Mouse (Mus musculus): ENCODE results near the gene Olfr92. TPM values are rescaled to one million over a fixed set of nuclear protein-coding genes. Genes with fewer than 3 reads are reported as not detected.
A peak's percentile ranks its signal among the peaks of the same experiment; 100 is the strongest.

Gene Olfr92
- total and polyA plus RNA-seq, 2 experiments from 2014 or later = not detected

- Histone ChIP-seq H3K36me3 (ENCODE audit: insufficient read depth, low read length) (no peaks in the 10 kb centered on the region), H3K27me3 (ENCODE audit: insufficient read depth, low read length) (no peaks in the 10 kb centered on the region), H3K4me3 (ENCODE audit: low read depth, low read length) (no peak within 1 kb of the TSS), H3K27ac (ENCODE audit: low read depth, low read length) (no peak within 1 kb of the TSS), H3K4me1 (ENCODE audit: insufficient read depth, low read length) (no peaks in the 10 kb centered on the region), H3K4me2 (ENCODE audit: low read depth, low read length, poor library complexity, severe bottlenecking) (no peak within 1 kb of the TSS), H3K9me3 (ENCODE audit: low read length) (no peaks in the 10 kb centered on the region), H3K9ac (replicated peaks; ENCODE audit: low read length, poor library complexity, severe bottlenecking) (no peak within 1 kb of the TSS)
- no peak for TF ChIP-seq CTCF (IDR thresholded peaks at IDR 0.05)
- DNase-seq (ENCODE audit: low spot score) (no peak), ATAC-seq (ENCODE audit: low FRiP score) (no peak)
Observed at GRCm38 (mm10) chr17:37088399-37088798, 31.5 kb downstream of the Olfr92 start, which contains the start of gene Olfr90. Olfr90 (minus strand) TSS chr17:37088499.

DNA sequence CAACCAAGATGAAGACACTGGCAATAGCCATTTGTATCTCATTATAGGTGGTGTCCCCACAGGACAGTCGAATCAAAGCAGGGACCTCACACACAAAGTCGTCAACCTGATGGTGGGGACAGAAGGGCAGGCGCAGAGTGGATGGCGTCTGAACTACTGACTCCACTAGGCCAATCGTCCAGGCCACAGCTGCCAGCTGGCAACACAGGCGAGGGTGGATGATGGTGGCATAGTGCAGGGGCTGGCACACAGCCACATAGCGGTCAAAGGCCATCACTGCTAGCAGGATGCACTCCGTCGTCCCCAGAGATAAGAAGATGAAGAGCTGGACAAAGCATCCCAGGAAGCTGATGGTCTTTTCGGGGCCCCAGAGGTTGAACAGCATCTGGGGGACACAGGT, 34.3 kb downstream of the Olfr92 start:
- DNase-seq (ENCODE audit: low spot score) (no peak), ATAC-seq (ENCODE audit: low FRiP score) (no peak)
- Histone ChIP-seq H3K9ac (replicated peaks; ENCODE audit: low read length, poor library complexity, severe bottlenecking) (no peak overlapping the region), H3K4me3 (ENCODE audit: low read depth, low read length) (no peak overlapping the region), H3K9me3 (ENCODE audit: low read length) (no peaks in the 10 kb centered on the region), H3K4me1 (ENCODE audit: insufficient read depth, low read length) (no peaks in the 10 kb centered on the region), H3K4me2 (ENCODE audit: low read depth, low read length, poor library complexity, severe bottlenecking) (no peak overlapping the region), H3K36me3 (ENCODE audit: insufficient read depth, low read length) (no peaks in the 10 kb centered on the region), H3K27me3 (ENCODE audit: insufficient read depth, low read length) (no peaks in the 10 kb centered on the region), H3K27ac (ENCODE audit: low read depth, low read length) (no peak overlapping the region)
- WGBS = 84% methylated on average over 10 of the region's 10 CpGs
- TF ChIP-seq CTCF (IDR thresholded peaks at IDR 0.05) = no peak

GRCm38 (mm10) chr17:37084632-37085031, 35.3 kb downstream of the Olfr92 start:
- H3K27ac ChIP-seq (ENCODE audit: low read depth, low read length) = no peak overlapping the region
- 67% methylated on average over 5 of the region's 5 CpGs for WGBS
- no peak overlapping the region for H3K4me2 ChIP-seq (ENCODE audit: low read depth, low read length, poor library complexity, severe bottlenecking)

DNA sequence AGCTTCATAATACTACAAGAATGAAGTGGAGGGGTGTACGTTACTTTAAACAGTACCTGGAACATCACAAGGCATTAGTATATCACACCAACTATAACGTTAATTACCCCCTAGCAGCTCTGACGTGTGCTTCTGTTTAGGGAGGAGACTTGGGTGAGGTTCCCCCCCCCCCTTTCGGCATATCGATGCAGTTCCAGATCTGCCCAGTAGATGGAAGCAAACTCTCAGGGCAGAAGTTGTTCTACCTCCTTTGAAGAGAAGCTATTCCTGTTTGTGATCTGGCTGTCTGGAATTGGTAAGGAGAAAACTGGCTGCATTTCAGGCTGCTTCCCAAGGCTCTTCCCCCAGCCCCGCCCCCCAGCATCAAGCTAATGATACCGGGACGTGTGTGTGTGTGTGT, 36.6 kb downstream of the Olfr92 start:
- H3K27me3 ChIP-seq (ENCODE audit: insufficient read depth, low read length) = no peaks in the 10 kb centered on the region
- H3K4me2 ChIP-seq (ENCODE audit: low read depth, low read length, poor library complexity, severe bottlenecking) = no peak overlapping the region
- peak; percentile 89 for DNase-seq (ENCODE audit: low spot score)
- peaks cover 5% of the 10 kb centered on the region; the same call in 1 of the 2 replicates for H3K4me1 ChIP-seq (ENCODE audit: insufficient read depth, low read length)
- H3K36me3 ChIP-seq (ENCODE audit: insufficient read depth, low read length) = no peaks in the 10 kb centered on the region
- no peak overlapping the region for H3K27ac ChIP-seq (ENCODE audit: low read depth, low read length)
- TF ChIP-seq CTCF (IDR thresholded peaks at IDR 0.05) = peak; percentile 92
- ATAC-seq (ENCODE audit: low FRiP score) = peak; percentile 50
- no peak overlapping the region for H3K4me3 ChIP-seq (ENCODE audit: low read depth, low read length)
- H3K9ac ChIP-seq (replicated peaks; ENCODE audit: low read length, poor library complexity, severe bottlenecking) = no peak overlapping the region
- 3% methylated on average over 8 of the region's 8 CpGs for WGBS
- H3K9me3 ChIP-seq (ENCODE audit: low read length) = no peaks in the 10 kb centered on the region

More at GRCm38 (mm10) chr17:37084632-37085031, 35.3 kb downstream of the Olfr92 start:
- Histone ChIP-seq H3K9me3 (ENCODE audit: low read length) (no peaks in the 10 kb centered on the region), H3K36me3 (ENCODE audit: insufficient read depth, low read length) (no peaks in the 10 kb centered on the region), H3K9ac (replicated peaks; ENCODE audit: low read length, poor library complexity, severe bottlenecking) (no peak overlapping the region), H3K4me1 (ENCODE audit: insufficient read depth, low read length) (no peaks in the 10 kb centered on the region), H3K27me3 (ENCODE audit: insufficient read depth, low read length) (no peaks in the 10 kb centered on the region), H3K4me3 (ENCODE audit: low read depth, low read length) (no peak overlapping the region)
- DNase-seq (ENCODE audit: low spot score) (no peak), ATAC-seq (ENCODE audit: low FRiP score) (no peak)
- peak; percentile 65 for TF ChIP-seq CTCF (IDR thresholded peaks at IDR 0.05)

- Histone ChIP-seq H3K4me1 (ENCODE audit: insufficient read depth, low read length) (peaks cover 5% of the 10 kb centered on the region; the same call in 1 of the 2 replicates), H3K4me2 (ENCODE audit: low read depth, low read length, poor library complexity, severe bottlenecking) (no peak overlapping the region), H3K27me3 (ENCODE audit: insufficient read depth, low read length) (no peaks in the 10 kb centered on the region), H3K36me3 (ENCODE audit: insufficient read depth, low read length) (no peaks in the 10 kb centered on the region; the same call in 1 of the 2 replicates), H3K9me3 (ENCODE audit: low read length) (no peaks in the 10 kb centered on the region), H3K9ac (replicated peaks; ENCODE audit: low read length, poor library complexity, severe bottlenecking) (no peak overlapping the region), H3K27ac (ENCODE audit: low read depth, low read length) (no peak overlapping the region), H3K4me3 (ENCODE audit: low read depth, low read length) (no peak overlapping the region)
- DNase-seq (ENCODE audit: low spot score) (no peak), ATAC-seq (ENCODE audit: low FRiP score) (no peak)
- 91% methylated on average over 4 of the region's 4 CpGs for WGBS
- TF ChIP-seq CTCF (IDR thresholded peaks at IDR 0.05) = no peak
Observed at GRCm38 (mm10) chr17:37081659-37082058, 38.2 kb downstream of the Olfr92 start.

- Histone ChIP-seq H3K9ac (replicated peaks; ENCODE audit: low read length, poor library complexity, severe bottlenecking) (no peak overlapping the region), H3K27me3 (ENCODE audit: insufficient read depth, low read length) (no peaks in the 10 kb centered on the region), H3K4me2 (ENCODE audit: low read depth, low read length, poor library complexity, severe bottlenecking) (no peak overlapping the region), H3K36me3 (ENCODE audit: insufficient read depth, low read length) (peaks cover 10% of the 10 kb centered on the region), H3K9me3 (ENCODE audit: low read length) (no peaks in the 10 kb centered on the region), H3K4me3 (ENCODE audit: low read depth, low read length) (no peak overlapping the region), H3K27ac (ENCODE audit: low read depth, low read length) (no peak overlapping the region), H3K4me1 (ENCODE audit: insufficient read depth, low read length) (peaks cover 5% of the 10 kb centered on the region; the same call in 1 of the 2 replicates)
- TF ChIP-seq CTCF (IDR thresholded peaks at IDR 0.05) = no peak
- ATAC-seq (ENCODE audit: low FRiP score) = no peak
- no peak for DNase-seq (ENCODE audit: low spot score)
- 23% methylated on average over 5 of the region's 5 CpGs for whole genome bisulfite sequencing
Observed at GRCm38 (mm10) chr17:37080119-37080518, 39.8 kb downstream of the Olfr92 start.
